Mouse (Mus musculus): ENCODE results near the gene Olfr1181. TPM values are rescaled to one million over a fixed set of nuclear protein-coding genes. Genes with fewer than 3 reads are reported as not detected.

Gene Olfr1181
- not detected in 2 replicates for polyA plus RNA-seq (2012; rRNA removed)

DNA sequence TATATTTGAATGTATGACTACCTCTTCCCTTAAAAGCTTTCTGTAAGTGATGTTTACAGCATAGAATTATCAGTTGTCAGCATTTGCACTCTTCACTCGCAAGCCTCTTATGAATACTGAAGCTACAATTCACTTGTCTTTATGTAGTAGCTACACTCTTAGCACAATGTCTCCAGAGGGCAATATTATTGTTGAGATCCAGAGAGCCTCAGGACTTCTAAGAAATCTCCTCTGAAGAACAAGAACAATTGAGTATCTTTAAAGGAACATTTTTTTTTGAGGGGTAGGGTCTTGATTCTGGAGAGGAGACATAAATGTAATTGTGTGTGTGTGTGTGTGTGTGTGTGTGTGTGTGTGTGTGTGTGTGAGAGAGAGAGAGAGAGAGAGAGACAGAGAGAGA is at the start of gene Olfr1181:
TSS of gene Olfr1181 (minus strand) at position 101 of the 400 bp plus-strand sequence.

DNA sequence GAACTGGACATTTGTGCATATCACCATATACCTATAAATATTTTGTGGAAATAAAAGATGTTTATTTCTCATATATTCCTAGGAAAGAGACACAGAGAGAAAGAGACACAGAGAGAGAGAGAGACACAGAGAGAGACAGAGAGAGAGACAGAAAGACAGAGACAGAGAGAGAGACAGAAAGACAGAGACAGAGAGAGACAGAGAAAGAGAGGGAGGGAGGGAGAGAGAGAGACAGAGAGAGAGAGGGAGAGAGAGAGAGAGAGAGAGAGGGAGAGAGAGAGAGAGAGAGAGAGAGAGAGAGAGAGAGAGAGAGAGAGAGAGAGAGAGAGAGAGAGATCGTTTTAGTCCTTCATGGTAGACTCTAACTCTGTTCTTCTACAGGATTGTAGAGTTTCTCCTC is 28.6 kb upstream of the Olfr1181 start, which contains the start of gene Olfr1183:
TSS of gene Olfr1183 (plus strand) at position 301 of the 400 bp plus-strand sequence.

DNA sequence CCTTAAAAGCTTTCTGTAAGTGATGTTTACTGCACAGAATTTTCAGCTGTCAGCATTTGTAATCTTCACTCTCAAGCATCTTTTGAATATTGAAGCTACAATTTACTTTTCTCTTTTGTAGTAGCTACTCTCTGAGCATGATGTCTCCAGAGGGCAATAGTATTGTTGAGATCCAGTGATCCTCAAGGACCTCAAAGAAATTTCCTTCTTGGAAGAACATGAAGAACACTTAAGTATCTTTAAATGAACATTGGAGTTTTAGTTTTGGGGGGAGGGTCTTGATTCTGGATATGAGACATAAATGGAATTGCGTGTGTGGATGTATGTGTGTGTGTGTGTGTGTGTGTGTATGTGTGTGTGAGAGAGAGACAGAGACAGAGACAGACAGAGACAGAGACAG is 23.1 kb upstream of the Olfr1181 start, which contains the start of gene Gm13757:
TSS of gene Gm13757 (minus strand) at position 101 of the 400 bp plus-strand sequence.

DNA sequence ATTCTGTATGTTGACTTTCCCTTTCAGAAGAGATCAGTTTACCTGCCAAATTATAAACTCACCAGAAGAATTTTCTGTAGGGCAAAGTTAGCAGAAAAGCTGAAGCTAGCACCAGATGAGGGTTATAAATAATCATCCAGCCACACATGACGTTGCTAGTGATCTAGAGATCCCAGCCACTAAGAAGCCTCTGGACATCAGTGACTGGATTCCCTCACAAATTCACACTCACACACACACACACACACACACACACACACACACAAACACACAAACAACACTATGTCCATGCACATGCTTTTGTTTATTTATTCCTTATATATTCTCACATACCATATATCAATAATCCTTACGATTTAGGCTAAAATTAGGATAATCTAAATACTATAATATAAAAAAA is 6.9 kb downstream of the Olfr1181 start, which contains the start of gene Olfr1180:
TSS of gene Olfr1180 (minus strand) at position 101 of the 400 bp plus-strand sequence.

DNA sequence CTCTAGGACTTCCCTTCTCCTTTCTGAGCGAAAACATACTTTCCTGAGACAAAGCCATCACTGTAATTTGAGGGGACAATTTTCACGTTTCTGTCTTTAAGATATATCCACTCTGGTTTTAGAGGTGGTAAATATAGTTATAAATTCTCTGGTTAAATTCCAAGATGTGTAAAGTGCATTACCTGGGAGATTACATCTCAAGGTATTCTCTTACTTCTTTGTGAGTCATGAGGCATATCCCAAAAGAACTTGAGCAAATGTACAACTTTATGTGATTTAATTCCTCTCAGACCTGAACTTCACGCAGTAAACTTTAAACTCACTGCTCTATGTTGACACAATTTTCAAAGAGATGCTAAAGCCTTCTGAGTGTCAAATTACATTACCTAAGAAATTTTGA is 19.6 kb downstream of the Olfr1181 start, which contains the start of gene Olfr1179:
TSS of gene Olfr1179 (minus strand) at position 101 of the 400 bp plus-strand sequence.

GRCm38 (mm10) chr2:88386762-88387161 is 39.2 kb downstream of the Olfr1181 start, which contains the start of gene Olfr1178:
Gene Olfr1178 (plus strand): TSS chr2:88387062.

Other genes with a start within 250 kb of the Olfr1181 start
- gene Olfr1168, start 244.3 kb downstream of the Olfr1181 start, polyA plus RNA-seq (2012; rRNA removed), result not detected in 2 replicates
- not detected in 2 replicates for gene Olfr1170, start 197.8 kb downstream of the Olfr1181 start, polyA plus RNA-seq (2012; rRNA removed)
- gene Olfr1173, start 146.3 kb downstream of the Olfr1181 start, polyA plus RNA-seq (2012; rRNA removed), result not detected in 2 replicates
- gene Olfr1174-ps, start 111.0 kb downstream of the Olfr1181 start, polyA plus RNA-seq (2012; rRNA removed), result not detected in 2 replicates
- not detected in 2 replicates for gene Olfr1175-ps, start 99.0 kb downstream of the Olfr1181 start, polyA plus RNA-seq (2012; rRNA removed)
- not detected in 2 replicates for gene Olfr1176, start 89.5 kb downstream of the Olfr1181 start, polyA plus RNA-seq (2012; rRNA removed)
- gene Olfr1177-ps, start 79.7 kb downstream of the Olfr1181 start, polyA plus RNA-seq (2012; rRNA removed), result not detected in 2 replicates
- gene Olfr1178, start 39.1 kb downstream of the Olfr1181 start, polyA plus RNA-seq (2012; rRNA removed), result not detected in 2 replicates
- gene Olfr1179, start 19.7 kb downstream of the Olfr1181 start, polyA plus RNA-seq (2012; rRNA removed), result not detected in 2 replicates
- gene Olfr1180, start 7.0 kb downstream of the Olfr1181 start, polyA plus RNA-seq (2012; rRNA removed), result not detected in 2 replicates
- not detected in 2 replicates for gene Gm13757, start 23.0 kb upstream of the Olfr1181 start, polyA plus RNA-seq (2012; rRNA removed)
- not detected in 2 replicates for gene Olfr1183, start 28.7 kb upstream of the Olfr1181 start, polyA plus RNA-seq (2012; rRNA removed)
- gene Olfr1184, start 57.4 kb upstream of the Olfr1181 start, polyA plus RNA-seq (2012; rRNA removed), result not detected in 2 replicates
- not detected in 2 replicates for gene Olfr1185-ps1, start 67.1 kb upstream of the Olfr1181 start, polyA plus RNA-seq (2012; rRNA removed)
- not detected in 2 replicates for gene Olfr1186, start 92.4 kb upstream of the Olfr1181 start, polyA plus RNA-seq (2012; rRNA removed)
- gene Olfr1188, start 130.8 kb upstream of the Olfr1181 start, polyA plus RNA-seq (2012; rRNA removed), result not detected in 2 replicates
- not detected in 2 replicates for gene Olfr1189, start 160.3 kb upstream of the Olfr1181 start, polyA plus RNA-seq (2012; rRNA removed)
- gene Olfr1191-ps1, start 214.4 kb upstream of the Olfr1181 start, polyA plus RNA-seq (2012; rRNA removed), result not detected in 2 replicates
- not detected in 2 replicates for gene Olfr1192-ps1, start 222.3 kb upstream of the Olfr1181 start, polyA plus RNA-seq (2012; rRNA removed)
- not detected in 2 replicates for gene Olfr1193, start 249.5 kb upstream of the Olfr1181 start, polyA plus RNA-seq (2012; rRNA removed)

Measured in central nervous system, embryonic 18 days (tissue).